Mouse (Mus musculus) lung, postnatal 4 days (tissue): ENCODE results near the gene AC124502.3.
"Not testable (repeated sequence)": the region's sequence is repeated elsewhere in the genome, so short reads cannot be mapped to it uniquely, and the experiment has no call there.

ENCODE experiments used
- DNase-seq, 2 experiments: peaks; one replicate each; pipeline ENCODE4 v3.0.0; 2021

Gene AC124502.3

GRCm38 (mm10) chr19:5086533-5086932 lies 47.8 kb downstream of the AC124502.3 start:
- DNase-seq: not testable (repeated sequence)

- peak; percentile 95 to 96 for DNase-seq
These were observed 49.4 kb downstream of the AC124502.3 start, which contains the start of gene Yif1a for GRCm38 (mm10) chr19:5087884-5088728. Gene Yif1a (plus strand): TSS chr19:5088538.

- no peak for DNase-seq
These were observed 50.6 kb downstream of the AC124502.3 start for GRCm38 (mm10) chr19:5089324-5089723.

- no peak for DNase-seq
These were observed 53.4 kb downstream of the AC124502.3 start for GRCm38 (mm10) chr19:5092083-5092482.

GRCm38 (mm10) chr19:5093481-5094242 lies 55.0 kb downstream of the AC124502.3 start:
- DNase-seq: no peak

- peak; percentile 92 to 93 for DNase-seq
These were observed 55.5 kb downstream of the AC124502.3 start for GRCm38 (mm10) chr19:5094243-5094632.

- no peak for DNase-seq
These were observed 56.2 kb downstream of the AC124502.3 start for GRCm38 (mm10) chr19:5094746-5095417.

- DNase-seq: no peak
These were observed 57.3 kb downstream of the AC124502.3 start for GRCm38 (mm10) chr19:5095887-5096474.

GRCm38 (mm10) chr19:5097521-5098362 lies 59.1 kb downstream of the AC124502.3 start:
- no peak for DNase-seq

GRCm38 (mm10) chr19:5098363-5099143 lies 59.9 kb downstream of the AC124502.3 start, which contains the start of gene Cnih2:
Gene Cnih2 (minus strand): TSS chr19:5098521.
- peak; percentile 72 to 75 for DNase-seq
